Mouse (Mus musculus): ENCODE measurements around the gene Sptb.

Sptb gene

GRCm38 (mm10) chr12:76605837-76606236 is 104.5 kb downstream of the Sptb start:
- DNase-seq (ENCODE audit: low spot score): no peak

GRCm38 (mm10) chr12:76604546-76604945 is 105.8 kb downstream of the Sptb start:
- no peak for DNase-seq (ENCODE audit: low spot score)

- DNase-seq (ENCODE audit: low spot score): no peak
These were observed 106.6 kb downstream of the Sptb start for GRCm38 (mm10) chr12:76603779-76604178.

GRCm38 (mm10) chr12:76598196-76598928 is 112.0 kb downstream of the Sptb start:
- DNase-seq (ENCODE audit: low spot score): no peak

- DNase-seq (ENCODE audit: low spot score): no peak
These were observed 112.7 kb downstream of the Sptb start for GRCm38 (mm10) chr12:76597577-76598100.

GRCm38 (mm10) chr12:76596292-76597023 is 113.9 kb downstream of the Sptb start:
- peak; percentile 82 for DNase-seq (ENCODE audit: low spot score)

- DNase-seq (ENCODE audit: low spot score): no peak
These were observed 114.5 kb downstream of the Sptb start for GRCm38 (mm10) chr12:76595830-76596229.

- no peak for DNase-seq (ENCODE audit: low spot score)
These were observed 115.8 kb downstream of the Sptb start for GRCm38 (mm10) chr12:76594556-76594955.

- DNase-seq (ENCODE audit: low spot score): peak; percentile 82
These were observed 116.5 kb downstream of the Sptb start for GRCm38 (mm10) chr12:76593839-76594322.

GRCm38 (mm10) chr12:76593254-76593653 is 117.1 kb downstream of the Sptb start:
- no peak for DNase-seq (ENCODE audit: low spot score)

GRCm38 (mm10) chr12:76592213-76592612 is 118.1 kb downstream of the Sptb start:
- peak; percentile 79 for DNase-seq (ENCODE audit: low spot score)

GRCm38 (mm10) chr12:76591037-76591436 is 119.3 kb downstream of the Sptb start:
- no peak for DNase-seq (ENCODE audit: low spot score)

- peak; percentile 66 for DNase-seq (ENCODE audit: low spot score)
These were observed 120.8 kb downstream of the Sptb start for GRCm38 (mm10) chr12:76589531-76589930.

- no peak for DNase-seq (ENCODE audit: low spot score)
These were observed 123.0 kb downstream of the Sptb start for GRCm38 (mm10) chr12:76587357-76587756.

GRCm38 (mm10) chr12:76585028-76585427 is 125.3 kb downstream of the Sptb start:
- no peak for DNase-seq (ENCODE audit: low spot score)

GRCm38 (mm10) chr12:76583454-76583853 is 126.9 kb downstream of the Sptb start:
- DNase-seq (ENCODE audit: low spot score): no peak

- DNase-seq (ENCODE audit: low spot score): peak; percentile 74
These were observed 127.5 kb downstream of the Sptb start for GRCm38 (mm10) chr12:76582841-76583240.

- DNase-seq (ENCODE audit: low spot score): no peak
These were observed 128.2 kb downstream of the Sptb start for GRCm38 (mm10) chr12:76582139-76582538.

- no peak for DNase-seq (ENCODE audit: low spot score)
These were observed 130.5 kb downstream of the Sptb start for GRCm38 (mm10) chr12:76579806-76580205.

GRCm38 (mm10) chr12:76578465-76578864 is 131.9 kb downstream of the Sptb start:
- no peak for DNase-seq (ENCODE audit: low spot score)

- no peak for DNase-seq (ENCODE audit: low spot score)
These were observed 132.5 kb downstream of the Sptb start for GRCm38 (mm10) chr12:76577858-76578257.

GRCm38 (mm10) chr12:76576806-76577205 is 133.5 kb downstream of the Sptb start:
- no peak for DNase-seq (ENCODE audit: low spot score)

GRCm38 (mm10) chr12:76576061-76576460 is 134.3 kb downstream of the Sptb start:
- DNase-seq (ENCODE audit: low spot score): no peak

Data from testis, postnatal 10 days (tissue).